Mouse (Mus musculus) CD4-positive, CD25-positive, alpha-beta regulatory T cell (primary cell): ENCODE data around the gene Lpcat1. TPM values are rescaled to one million over a fixed set of nuclear protein-coding genes. Genes with fewer than 3 reads are reported as not detected.

ENCODE experiments used
- polyA plus RNA-seq: library from polyadenylated mRNA; unstranded; fragments of 100-300 nt; shearing (Covaris generic); gene quantifications from one replicate; pipeline ENCODE4 v1.2.1, GENCODE M21; 2017

Gene Lpcat1
- 61.0 TPM for polyA plus RNA-seq

GRCm38 (mm10) chr13:73467034-73467420 lies at the start of gene Lpcat1:
Gene Lpcat1, plus strand, starts transcription at chr13:73467197.

GRCm38 (mm10) chr13:73536403-73536821 lies 69.4 kb downstream of the Lpcat1 start, which contains the start of gene Slc6a3:
Gene Slc6a3, plus strand, starts transcription at chr13:73536747.

Other genes with a start within 250 kb of the Lpcat1 start
- gene Irx4, start 206.7 kb upstream of the Lpcat1 start, polyA plus RNA-seq = not detected
- gene Mrpl36, start 138.7 kb upstream of the Lpcat1 start, polyA plus RNA-seq = 99.3 TPM
- gene Ndufs6, start 138.7 kb upstream of the Lpcat1 start, polyA plus RNA-seq = 161 TPM
- gene Slc6a3, start 69.5 kb downstream of the Lpcat1 start, polyA plus RNA-seq = not detected
- 223 TPM for gene Clptm1l, start 136.8 kb downstream of the Lpcat1 start, polyA plus RNA-seq
- gene Tert, start 159.7 kb downstream of the Lpcat1 start, polyA plus RNA-seq = 5.0 TPM
- gene Slc6a18, start 210.8 kb downstream of the Lpcat1 start, polyA plus RNA-seq = not detected
- not detected for gene Slc6a19, start 237.7 kb downstream of the Lpcat1 start, polyA plus RNA-seq